Mouse (Mus musculus): ENCODE results near the gene Xpnpep1.

The Xpnpep1 gene

GRCm38 (mm10) chr19:53002166-53003095 lies 37.6 kb downstream of the Xpnpep1 start:
- DNase-seq (ENCODE audit: low spot score in 2 of 2) = no peak

- no peak for DNase-seq (ENCODE audit: low spot score in 2 of 2)
Observed at GRCm38 (mm10) chr19:52992880-52993440, 47.1 kb downstream of the Xpnpep1 start.

- no peak for DNase-seq (ENCODE audit: low spot score in 2 of 2)
Observed at GRCm38 (mm10) chr19:52991924-52992323, 48.1 kb downstream of the Xpnpep1 start.

- no peak for DNase-seq (ENCODE audit: low spot score in 2 of 2)
Observed at GRCm38 (mm10) chr19:52979020-52979711, 60.8 kb downstream of the Xpnpep1 start.

GRCm38 (mm10) chr19:52975564-52976185 lies 64.3 kb downstream of the Xpnpep1 start:
- peak in 1 of 2 experiments; percentile 14 for DNase-seq (ENCODE audit: low spot score in 2 of 2)

GRCm38 (mm10) chr19:52966339-52966738 lies 73.7 kb downstream of the Xpnpep1 start:
- DNase-seq (ENCODE audit: low spot score in 2 of 2) = no peak

- DNase-seq (ENCODE audit: low spot score in 2 of 2) = no peak
Observed at GRCm38 (mm10) chr19:52962745-52963144, 77.3 kb downstream of the Xpnpep1 start.

GRCm38 (mm10) chr19:52922678-52923495 lies 117.1 kb downstream of the Xpnpep1 start:
- DNase-seq (ENCODE audit: low spot score in 2 of 2) = no peak

GRCm38 (mm10) chr19:52904182-52904581 lies 135.8 kb downstream of the Xpnpep1 start:
- DNase-seq (ENCODE audit: low spot score in 2 of 2) = no peak

GRCm38 (mm10) chr19:52891807-52892442 lies 148.1 kb downstream of the Xpnpep1 start:
- DNase-seq (ENCODE audit: low spot score in 2 of 2) = no peak

Data from heart, adult 9 months (tissue).